Mouse (Mus musculus): ENCODE results near the gene Sgcd.

Gene Sgcd

GRCm38 (mm10) chr11:47988697-47989533 lies at the start of gene Sgcd:
Sgcd (minus strand) TSS chr11:47988969.
- in situ Hi-C loops (cut with MboI, MseI), result loop anchor here (10.0 kb wide), 1 partner anchor 124 kb away; no protein-coding TSS in a partner anchor

DNA sequence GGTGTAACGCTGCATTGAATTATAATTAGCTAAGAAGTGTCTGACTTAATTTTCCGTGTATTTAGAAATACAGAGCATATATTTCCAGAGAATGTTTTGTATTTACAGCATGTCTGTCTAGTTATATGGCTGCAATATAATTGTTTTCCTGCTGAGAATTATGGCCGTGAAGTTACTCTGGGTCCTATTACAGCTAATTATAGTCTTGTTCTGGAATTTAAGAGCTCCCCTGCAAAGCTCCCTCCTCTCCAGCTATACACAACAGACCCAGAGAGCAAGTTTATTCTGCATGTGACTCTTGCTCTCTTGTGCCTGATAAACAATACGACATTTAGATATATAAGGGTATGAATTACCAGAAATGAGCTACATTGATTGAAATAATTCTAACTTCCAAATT lies 49.3 kb upstream of the Sgcd start:
- in situ Hi-C loops (cut with MboI, MseI), result no loop called here

DNA sequence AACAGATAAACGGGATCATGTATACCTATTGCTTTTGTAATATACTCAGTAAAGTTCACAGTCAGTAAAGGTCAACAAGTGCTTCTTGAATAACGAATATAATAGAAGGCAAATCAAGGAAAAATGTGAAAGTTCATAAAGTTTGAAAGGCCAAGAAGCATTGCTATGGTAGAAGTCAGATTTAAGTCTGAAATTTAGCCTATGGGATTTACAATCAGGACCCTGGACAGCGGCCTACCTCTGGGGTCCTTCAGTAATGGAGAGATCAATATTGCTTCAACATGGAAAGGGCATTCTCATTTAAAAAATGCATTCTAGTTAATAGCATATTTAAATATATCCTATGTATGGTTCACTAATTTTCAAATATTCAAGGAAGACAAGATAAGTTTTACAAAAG lies 24.1 kb upstream of the Sgcd start:
- in situ Hi-C loops (cut with MboI, MseI), result no loop called here

DNA sequence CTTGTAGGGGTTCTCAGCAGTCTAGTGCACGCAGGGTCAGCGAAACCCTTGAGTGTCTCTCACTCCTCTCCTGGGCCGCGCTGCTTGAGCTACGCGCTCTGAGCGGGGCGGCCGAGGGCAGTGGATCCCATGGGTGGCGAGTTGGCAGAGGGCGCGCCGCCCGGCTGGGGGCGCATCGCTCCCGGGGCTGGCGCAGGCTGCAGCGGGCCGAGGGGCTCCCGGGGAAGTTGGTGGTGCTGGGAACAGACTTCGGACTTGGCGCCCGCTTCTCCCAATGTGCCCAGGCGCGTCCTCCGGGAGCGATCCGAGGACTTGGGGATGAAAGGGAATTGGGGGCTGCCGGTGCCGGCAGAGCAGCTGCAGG lies 454 bp downstream of the Sgcd start:
- in situ Hi-C loops (cut with MboI, MseI), result loop anchor here (10.0 kb wide), 1 partner anchor 124 kb away; no protein-coding TSS in a partner anchor

- in situ Hi-C loops (cut with MboI, MseI), result loop anchor here (10.0 kb wide), 1 partner anchor 123 kb away; no protein-coding TSS in a partner anchor
These were observed 889 bp downstream of the Sgcd start for GRCm38 (mm10) chr11:47987893-47988267.

DNA sequence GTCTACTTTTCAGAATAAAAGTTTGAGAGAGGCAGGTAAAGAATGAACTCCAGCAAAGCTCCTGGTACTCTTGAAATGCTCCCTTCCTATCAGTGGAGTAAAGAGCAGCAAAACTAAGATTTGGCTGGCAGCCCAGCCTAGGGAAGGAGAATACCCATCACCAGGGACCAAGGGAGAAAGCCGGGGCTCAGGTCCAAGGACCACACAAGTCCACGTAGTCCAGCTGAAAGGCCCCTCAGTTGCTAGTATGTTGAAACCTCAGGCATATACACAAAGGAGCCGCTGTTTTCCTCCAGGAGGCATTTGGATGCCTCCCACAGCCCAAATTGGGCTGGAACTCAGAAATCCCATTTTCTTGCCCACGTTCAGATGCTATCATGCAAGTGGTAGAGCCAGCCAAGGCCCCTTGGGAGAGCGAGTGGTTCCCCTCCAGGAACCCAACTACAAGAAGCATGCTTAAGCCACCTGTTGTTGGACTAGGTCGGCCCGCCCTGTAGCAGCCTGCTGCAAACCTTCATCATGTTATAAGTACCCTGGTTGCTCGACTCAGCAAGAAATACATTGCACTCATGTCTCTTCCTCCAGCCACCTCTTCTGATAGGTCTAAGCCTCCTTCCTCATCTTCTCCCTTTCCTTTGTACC lies 1.4 kb downstream of the Sgcd start:
- in situ Hi-C loops (cut with MboI, MseI), result loop anchor here (10.0 kb wide), 1 partner anchor 123 kb away; no protein-coding TSS in a partner anchor

DNA sequence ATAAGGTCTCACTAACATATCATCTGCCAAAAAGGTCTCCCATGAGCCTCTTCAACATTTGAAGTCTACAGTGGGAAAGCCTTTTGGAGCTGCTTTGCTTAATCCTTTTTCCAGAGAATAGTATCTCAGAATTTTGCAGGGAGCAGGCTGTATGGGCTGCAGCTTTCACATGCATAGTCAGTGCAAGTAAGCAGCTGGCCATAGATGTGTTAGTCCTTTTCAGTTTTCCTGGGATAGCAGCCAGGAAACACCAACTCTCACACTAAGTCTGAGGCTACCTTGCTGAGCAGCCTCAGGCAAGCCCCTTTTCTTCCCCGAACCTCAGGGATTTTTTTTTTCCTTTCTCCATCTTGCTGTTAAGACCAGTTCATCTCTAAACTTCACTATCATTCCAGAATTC lies 6.6 kb downstream of the Sgcd start:
- in situ Hi-C loops (cut with MboI, MseI), result loop anchor here (10.0 kb wide), 1 partner anchor 117 kb away; no protein-coding TSS in a partner anchor

DNA sequence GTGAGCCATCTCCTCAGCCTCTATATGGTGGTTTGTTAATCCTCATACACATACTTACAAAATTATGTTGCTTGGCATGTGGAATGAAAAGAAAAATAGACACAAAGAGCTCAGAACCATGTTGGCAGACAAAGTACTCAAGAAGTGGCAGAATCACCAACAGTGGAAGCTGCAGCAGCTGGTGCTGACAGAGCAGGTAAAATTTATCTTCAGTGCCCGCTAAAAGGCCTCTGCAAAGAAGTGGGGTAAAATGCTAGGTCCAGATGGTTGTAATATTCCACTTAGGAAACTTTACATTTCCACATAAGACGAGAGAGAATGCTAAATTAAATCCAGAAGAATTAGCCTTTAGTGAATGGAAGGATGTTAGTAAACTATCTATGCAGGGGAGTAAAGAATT lies 7.7 kb downstream of the Sgcd start:
- in situ Hi-C loops (cut with MboI, MseI), result loop anchor here (10.0 kb wide), 1 partner anchor 116 kb away; no protein-coding TSS in a partner anchor

- in situ Hi-C loops (cut with MboI, MseI), result no loop called here
These were observed 35.5 kb downstream of the Sgcd start for GRCm38 (mm10) chr11:47953291-47953690.

DNA sequence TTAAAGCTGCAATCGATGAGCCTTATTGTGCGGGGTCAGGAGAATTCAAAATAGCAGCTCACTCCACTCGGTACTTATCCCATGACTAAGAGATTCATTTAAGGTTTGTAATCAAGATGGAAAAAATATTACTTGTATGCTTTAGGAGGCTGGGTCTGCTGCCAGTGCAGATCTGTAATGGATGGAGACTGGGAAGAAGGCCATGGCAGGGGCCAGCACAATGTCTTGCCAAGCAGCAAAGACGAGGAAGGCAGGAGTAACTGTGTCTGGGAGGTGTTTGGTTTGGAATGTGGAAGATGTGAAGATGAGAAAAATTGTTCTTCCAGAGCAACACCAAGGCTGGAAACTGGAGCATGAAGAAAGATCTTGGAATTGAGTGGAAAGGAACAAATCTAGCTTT lies 36.4 kb downstream of the Sgcd start:
- in situ Hi-C loops (cut with MboI, MseI), result no loop called here

DNA sequence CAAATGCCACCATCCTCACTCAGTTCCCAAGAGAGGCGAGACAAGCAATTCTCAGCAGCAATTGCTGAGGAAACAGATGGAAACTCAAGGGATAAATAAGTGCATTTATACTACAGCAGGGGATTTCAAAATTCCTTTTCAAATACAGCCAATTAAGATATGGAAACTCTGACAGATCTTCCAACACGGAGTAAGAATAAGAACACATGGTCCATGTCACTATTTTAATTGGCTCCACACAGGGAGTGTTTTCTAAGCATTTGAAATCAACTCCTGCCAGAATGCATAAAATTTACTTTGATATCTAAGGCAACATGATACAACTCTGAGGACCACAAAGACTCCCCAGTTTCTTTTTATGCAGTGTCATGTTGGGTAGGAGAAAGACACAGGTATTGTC lies 49.0 kb downstream of the Sgcd start:
- in situ Hi-C loops (cut with MboI, MseI), result no loop called here

DNA sequence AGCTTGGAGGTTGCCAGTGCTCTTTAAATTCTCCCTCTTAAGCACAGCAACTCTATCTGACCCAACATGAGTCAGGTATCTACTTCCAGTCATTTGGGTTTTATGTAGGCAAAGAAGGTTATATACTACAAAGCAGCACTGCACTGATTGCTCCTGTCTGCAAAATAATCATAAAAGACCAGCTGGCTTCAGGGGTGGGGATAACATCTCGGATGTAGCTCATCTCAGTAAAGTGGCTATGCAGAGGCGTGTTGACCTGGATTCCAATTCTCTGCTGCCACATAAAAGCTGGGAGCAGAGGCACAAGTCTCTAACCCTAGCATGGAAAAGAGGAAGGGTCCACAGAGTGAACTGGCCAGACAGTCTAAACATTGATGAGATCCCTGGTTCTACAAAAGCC lies 71.2 kb downstream of the Sgcd start:
- in situ Hi-C loops (cut with MboI, MseI), result no loop called here

GRCm38 (mm10) chr11:47891617-47892172 lies 97.1 kb downstream of the Sgcd start:
- in situ Hi-C loops (cut with MboI, MseI), result no loop called here

GRCm38 (mm10) chr11:47890315-47890714 lies 98.5 kb downstream of the Sgcd start:
- in situ Hi-C loops (cut with MboI, MseI), result no loop called here

GRCm38 (mm10) chr11:47885310-47885709 lies 103.5 kb downstream of the Sgcd start:
- in situ Hi-C loops (cut with MboI, MseI), result no loop called here

- in situ Hi-C loops (cut with MboI, MseI), result no loop called here
These were observed 105.2 kb downstream of the Sgcd start for GRCm38 (mm10) chr11:47883545-47883944.

DNA sequence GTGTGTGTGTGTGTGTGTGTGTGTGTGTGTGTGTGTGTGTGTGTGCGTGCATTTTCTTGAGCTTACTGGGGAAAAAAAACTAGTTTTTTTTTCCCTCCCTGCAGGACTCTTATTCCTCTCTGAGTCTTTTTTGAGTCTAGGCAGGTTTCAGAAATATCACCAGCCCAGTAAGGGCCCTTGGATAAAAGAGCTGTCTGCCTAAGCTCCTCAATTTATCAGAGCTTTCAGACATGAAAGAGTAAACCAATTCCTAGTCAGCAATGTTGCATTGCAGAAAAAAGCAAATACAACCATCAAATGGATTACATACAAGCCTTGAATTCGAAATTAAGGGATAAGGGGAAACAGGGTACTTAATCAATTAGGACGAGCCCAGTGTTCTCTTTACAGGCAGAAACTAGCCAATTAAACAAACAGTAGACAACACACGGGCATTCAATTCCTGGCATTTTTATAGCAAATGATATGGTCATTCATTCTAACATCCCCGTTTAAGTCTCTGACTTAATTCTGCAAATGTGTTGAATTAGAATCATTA lies 112.1 kb downstream of the Sgcd start:
- in situ Hi-C loops (cut with MboI, MseI), result no loop called here

DNA sequence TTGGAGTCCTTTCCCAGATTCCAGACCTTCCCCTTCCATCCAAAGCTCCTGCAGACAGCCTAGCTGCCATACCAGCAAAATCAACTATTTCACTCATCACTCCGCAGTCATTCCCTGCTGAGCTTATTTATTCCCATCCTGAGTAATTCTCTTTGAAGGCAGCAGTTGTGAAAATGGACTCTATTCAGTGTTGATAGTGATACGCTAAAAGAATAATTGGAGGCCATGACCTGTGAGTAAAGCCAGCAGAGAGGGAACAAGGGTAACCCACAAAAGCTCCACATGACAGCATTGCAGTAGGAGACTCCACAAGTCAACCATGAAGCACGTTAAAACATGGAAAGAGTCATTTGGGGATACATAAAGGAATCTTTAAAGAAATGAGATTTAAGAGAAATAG lies 142.9 kb downstream of the Sgcd start:
- in situ Hi-C loops (cut with MboI, MseI), result no loop called here

DNA sequence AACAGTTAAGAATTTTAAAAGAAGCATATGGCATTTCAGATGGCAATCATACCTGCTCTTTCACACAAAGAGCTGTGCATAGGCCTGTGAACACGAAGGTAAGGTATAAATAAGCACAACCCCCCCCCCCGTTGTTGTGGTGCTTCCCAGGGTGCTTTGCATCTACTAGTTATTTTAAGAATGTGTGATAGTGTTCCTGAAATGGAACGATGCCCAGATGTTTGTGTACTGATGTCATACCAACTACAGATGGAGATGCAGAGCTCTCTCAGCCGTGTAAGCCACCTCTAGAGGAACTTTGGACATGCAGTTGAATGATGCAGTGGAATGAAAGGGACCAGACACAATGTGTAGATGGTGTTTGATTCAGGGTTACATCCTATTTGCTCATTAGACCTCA lies 155.5 kb downstream of the Sgcd start:
- in situ Hi-C loops (cut with MboI, MseI), result no loop called here

DNA sequence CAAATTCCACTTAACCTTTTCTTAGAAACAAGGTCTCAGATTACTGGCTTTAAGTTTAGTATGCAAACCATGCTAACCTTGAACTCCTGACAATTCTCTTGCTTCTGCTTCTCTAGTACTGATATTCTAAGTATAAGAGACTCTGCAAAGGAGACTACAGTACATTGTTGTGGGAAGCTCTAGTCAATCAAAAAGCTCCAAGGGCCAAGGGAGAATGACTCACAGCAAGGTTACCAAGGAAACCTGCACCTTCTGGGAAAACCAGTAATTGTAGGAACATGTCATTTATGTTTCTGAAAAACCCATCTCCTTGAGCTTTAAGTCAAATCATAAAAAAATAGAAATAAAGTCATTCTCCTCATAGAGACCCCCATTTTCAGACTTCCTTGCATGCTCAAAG lies 178.5 kb downstream of the Sgcd start:
- in situ Hi-C loops (cut with MboI, MseI), result no loop called here

DNA sequence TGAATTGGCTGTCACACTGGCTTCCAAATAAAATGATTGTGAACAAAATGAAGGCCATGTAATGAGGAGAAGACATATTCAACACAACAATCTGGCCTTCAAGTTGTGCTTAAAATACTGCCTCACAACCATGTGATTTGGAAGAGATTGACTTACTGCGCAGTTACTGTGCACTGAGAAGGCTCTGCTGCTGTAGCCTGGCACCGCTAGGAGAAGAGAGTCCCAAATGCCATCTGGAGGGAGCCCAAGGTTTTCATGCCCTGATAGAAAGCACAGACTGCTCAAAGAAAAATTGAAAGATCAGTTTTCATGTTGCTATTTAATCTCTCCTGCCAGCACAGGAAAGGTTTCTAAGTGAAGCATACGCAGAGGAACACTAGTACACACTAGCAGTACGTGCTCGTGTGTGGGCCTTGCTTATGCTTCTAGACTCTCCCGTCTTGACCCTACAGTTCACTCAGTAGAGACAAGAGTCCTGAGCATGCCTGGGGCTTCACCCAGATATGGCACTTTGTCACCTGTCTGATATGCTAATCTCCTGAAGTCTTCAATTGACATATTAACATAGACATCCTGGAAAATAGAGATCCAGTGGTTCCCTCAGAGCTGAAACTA lies 184.6 kb downstream of the Sgcd start:
- in situ Hi-C loops (cut with MboI, MseI), result no loop called here

GRCm38 (mm10) chr11:47777916-47778226 lies 210.9 kb downstream of the Sgcd start:
- in situ Hi-C loops (cut with MboI, MseI), result no loop called here

Data from T-helper 2 cell (primary cell).